Mouse (Mus musculus): ENCODE data around the gene Zc3h12d.

DNA sequence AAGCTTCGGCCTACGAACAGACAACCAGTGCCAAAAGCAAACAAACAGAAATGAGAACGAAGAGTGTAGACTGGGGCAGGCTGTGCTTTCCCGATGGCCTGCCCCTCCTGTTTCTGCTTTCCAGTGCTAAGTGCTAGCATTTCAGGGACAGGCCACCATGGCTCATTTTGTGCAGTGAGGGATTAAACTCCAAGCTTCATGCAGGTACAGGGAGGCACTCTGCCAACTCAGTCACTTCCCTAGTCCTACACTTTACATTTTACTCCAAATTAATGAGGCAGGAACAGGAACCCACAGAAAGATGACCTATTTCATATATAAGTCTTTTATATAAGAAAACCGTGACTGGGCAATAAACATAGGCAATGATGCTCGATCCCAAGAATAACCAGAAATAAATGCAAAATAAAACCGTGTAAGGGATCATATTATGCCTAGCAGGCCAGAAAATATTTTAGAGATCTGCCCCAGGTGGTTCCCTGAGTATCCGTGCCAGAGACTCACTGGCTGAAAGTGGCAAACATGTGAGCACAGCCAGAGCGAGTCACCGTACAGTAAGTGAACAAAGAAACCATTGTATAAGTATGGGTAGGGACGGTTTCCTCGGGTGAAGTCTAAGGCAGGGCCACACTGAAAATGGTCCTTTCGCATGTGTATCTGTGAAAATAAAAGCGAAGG, 29.1 kb downstream of the Zc3h12d start:
- TF ChIP-seq POLR2A (IDR thresholded peaks at IDR 0.05; ENCODE audit: borderline replicate concordance, insufficient read depth, low read length): no peak
- TF ChIP-seq CTCF (IDR thresholded peaks at IDR 0.05; ENCODE audit: borderline replicate concordance, insufficient read depth, low read depth, low read length): no peak

Measured in cerebellum, adult 2 months (tissue).